Mouse (Mus musculus) bone marrow macrophage, adult 2 months (primary cell): ENCODE data around the gene Kmo.

Experiments used
- CTCF ChIP-seq: IDR thresholded peaks from 2 replicates; pipeline ENCODE4 v1.5.1; 2012; ENCODE audit warnings: low read depth, mild to moderate bottlenecking, low read length, moderate library complexity
- POLR2A ChIP-seq: IDR thresholded peaks from 2 replicates; pipeline ENCODE4 v1.6.1; 2012; ENCODE audit warnings: mild to moderate bottlenecking, low read depth, low read length, borderline replicate concordance

DNA sequence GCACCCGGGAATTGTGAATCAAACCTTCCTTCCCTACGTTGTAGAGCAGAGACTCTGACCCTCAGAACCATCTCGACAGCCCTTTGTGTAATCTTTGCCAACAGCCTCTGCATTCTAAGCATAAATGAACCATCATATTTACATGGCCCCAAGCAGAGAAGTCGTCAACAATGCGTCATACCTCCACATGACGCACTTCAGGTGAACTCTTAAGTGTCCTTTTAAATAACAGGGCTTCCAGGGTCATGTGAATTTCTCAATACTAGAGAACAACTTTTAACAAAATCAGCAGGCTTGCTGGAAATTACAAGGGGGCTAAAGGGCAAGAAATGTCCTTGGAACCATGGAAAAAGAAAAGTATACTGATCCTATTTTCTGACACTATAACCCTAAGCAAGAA is 3.5 kb downstream of the Kmo start:
- no peak for TF ChIP-seq POLR2A
- TF ChIP-seq CTCF = no peak
